Mouse (Mus musculus): ENCODE measurements around the gene Csrnp1. TPM values are rescaled to one million over a fixed set of nuclear protein-coding genes. Genes with fewer than 3 reads are reported as not detected.

Gene Csrnp1
- total RNA-seq, 2 experiments from 2014 or later: 12.8 to 15.5 TPM

- no peak for DNase-seq
Observed at GRCm38 (mm10) chr9:119976704-119977556, 7.5 kb downstream of the Csrnp1 start.

- no peak for DNase-seq
Observed at GRCm38 (mm10) chr9:119975286-119975685, 9.2 kb downstream of the Csrnp1 start.

- DNase-seq: no peak
Observed at GRCm38 (mm10) chr9:119974609-119975008, 9.8 kb downstream of the Csrnp1 start.

GRCm38 (mm10) chr9:119973869-119974520 is 10.5 kb downstream of the Csrnp1 start:
- no peak for DNase-seq

- no peak for DNase-seq
Observed at GRCm38 (mm10) chr9:119973281-119973680, 11.2 kb downstream of the Csrnp1 start.

- no peak for DNase-seq
Observed at GRCm38 (mm10) chr9:119972582-119972981, 11.9 kb downstream of the Csrnp1 start.

- no peak for DNase-seq
Observed at GRCm38 (mm10) chr9:119972166-119972565, 12.3 kb downstream of the Csrnp1 start.

- DNase-seq: peak in 1 of 2 experiments; percentile 61
Observed at GRCm38 (mm10) chr9:119970763-119971656, 13.4 kb downstream of the Csrnp1 start.

- no peak for DNase-seq
Observed at GRCm38 (mm10) chr9:119970221-119970620, 14.2 kb downstream of the Csrnp1 start.

- no peak for DNase-seq
Observed at GRCm38 (mm10) chr9:119969811-119970210, 14.6 kb downstream of the Csrnp1 start.

GRCm38 (mm10) chr9:119966221-119966910 is 18.1 kb downstream of the Csrnp1 start:
- no peak for DNase-seq

- DNase-seq: no peak
Observed at GRCm38 (mm10) chr9:119965186-119965585, 19.3 kb downstream of the Csrnp1 start.

GRCm38 (mm10) chr9:119964206-119964605 is 20.3 kb downstream of the Csrnp1 start:
- no peak for DNase-seq

GRCm38 (mm10) chr9:119962987-119963667 is 21.3 kb downstream of the Csrnp1 start:
- DNase-seq: no peak

GRCm38 (mm10) chr9:119962216-119962615 is 22.2 kb downstream of the Csrnp1 start:
- no peak for DNase-seq

- DNase-seq: no peak
Observed at GRCm38 (mm10) chr9:119958835-119959234, 25.6 kb downstream of the Csrnp1 start.

- DNase-seq: no peak
Observed at GRCm38 (mm10) chr9:119951388-119951787, 33.1 kb downstream of the Csrnp1 start.

- DNase-seq: no peak
Observed at GRCm38 (mm10) chr9:119950434-119950833, 34.0 kb downstream of the Csrnp1 start.

GRCm38 (mm10) chr9:119948804-119949203 is 35.7 kb downstream of the Csrnp1 start:
- DNase-seq: no peak

GRCm38 (mm10) chr9:119945173-119945900 is 39.1 kb downstream of the Csrnp1 start:
- no peak for DNase-seq

- no peak for DNase-seq
Observed at GRCm38 (mm10) chr9:119943326-119943725, 41.1 kb downstream of the Csrnp1 start.

All from layer of hippocampus, postnatal 36 days (tissue).